ENCODE assay signal across 15 mouse cellular contexts in genomic region chr9:34961171-34961570, GRCm38 (mm10).
DNase-seq lines count a peak whose midpoint lies in the region; ATAC-seq and TF ChIP-seq lines count a peak whose summit lies in the region.
"Had no signal": no experiment of that assay in that cellular context is flagged by ENCODE, and none has a peak within 500 bp of the region (broad histone marks: within the 10 kb centered on the region; RNA-seq: fewer than 3 reads in every experiment).

No protein-coding gene starts in this region.

- WGBS in heart, embryonic 12.5 days = 71% methylated on average over 14 of the region's 14 CpGs
- WGBS in kidney, postnatal 0 days = 47% methylated on average over 14 of the region's 14 CpGs
- WGBS in neural tube, embryonic 13.5 days = 69% methylated on average over 14 of the region's 14 CpGs

- no peak overlapping the region for H3K9ac ChIP-seq in heart, embryonic 12.5 days
- H3K9ac ChIP-seq in kidney, postnatal 0 days (ENCODE audit: low read depth, low read length) = no peak overlapping the region
- H3K9ac ChIP-seq in neural tube, embryonic 13.5 days = no peak overlapping the region
- H3K9ac ChIP-seq: forebrain, embryonic 13.5 days; forebrain, postnatal 0 days had no signal

- no peaks in the 10 kb centered on the region for H3K9me3 ChIP-seq in heart, embryonic 12.5 days (replicated peaks)
- H3K9me3 ChIP-seq in kidney, postnatal 0 days (replicated peaks; ENCODE audit: low read length) = no peaks in the 10 kb centered on the region
- no peaks in the 10 kb centered on the region for H3K9me3 ChIP-seq in neural tube, embryonic 13.5 days
- H3K9me3 ChIP-seq: embryonic facial prominence, embryonic 10.5 days; forebrain, embryonic 13.5 days had no signal

- H3K36me3 ChIP-seq in heart, embryonic 12.5 days = no peaks in the 10 kb centered on the region
- no peaks in the 10 kb centered on the region for H3K36me3 ChIP-seq in kidney, postnatal 0 days (ENCODE audit: insufficient read depth, low read length)
- no peaks in the 10 kb centered on the region for H3K36me3 ChIP-seq in neural tube, embryonic 13.5 days
- H3K36me3 ChIP-seq: embryonic facial prominence, embryonic 10.5 days had no signal

- no peak for ATAC-seq in heart, embryonic 12.5 days (ENCODE audit: insufficient number of reproducible peaks, low FRiP score)
- no peak for ATAC-seq in kidney, postnatal 0 days (replicated peaks; ENCODE audit: low FRiP score, low read depth)
- no peak for ATAC-seq in neural tube, embryonic 13.5 days (ENCODE audit: low read depth)
- ATAC-seq: forebrain, embryonic 13.5 days; forebrain, postnatal 0 days; hindbrain, embryonic 16.5 days; inflammation-experienced regulatory T-cells, adult 6 months; intestine, postnatal 0 days had no signal

- H3K27me3 ChIP-seq in heart, embryonic 12.5 days (replicated peaks) = 0 out of 2 replicates have a peak, but pooled peaks cover 5% of the 10 kb centered on the region
- H3K27me3 ChIP-seq in kidney, postnatal 0 days (ENCODE audit: insufficient read depth, low read length) = no peaks in the 10 kb centered on the region
- H3K27me3 ChIP-seq in neural tube, embryonic 13.5 days = no peaks in the 10 kb centered on the region

- peak; percentile 92 for DNase-seq in heart, adult 11 months
- no peak for DNase-seq in kidney, postnatal 0 days (ENCODE audit: low spot score)
- DNase-seq in kidney, adult 18-20 months = no peak
- no peak for DNase-seq in neural tube, embryonic 10.5 days (ENCODE audit: extremely low spot score, low spot score)
- no peak for DNase-seq in frontal cortex, postnatal 25 days (ENCODE audit: low spot score in 2 of 2)
- DNase-seq: adrenal gland, adult 2 months; adrenal gland, postnatal 25 days; forebrain, postnatal 0 days had no signal

- no peaks in the 10 kb centered on the region for H3K4me1 ChIP-seq in heart, embryonic 12.5 days (replicated peaks)
- H3K4me1 ChIP-seq in kidney, postnatal 0 days (replicated peaks; ENCODE audit: insufficient read depth, low read length) = no peaks in the 10 kb centered on the region
- H3K4me1 ChIP-seq in neural tube, embryonic 13.5 days (replicated peaks) = peaks cover 49% of the 10 kb centered on the region

- H3K4me3 ChIP-seq in heart, embryonic 12.5 days = no peak overlapping the region
- H3K4me3 ChIP-seq in kidney, postnatal 0 days (replicated peaks; ENCODE audit: low read depth, low read length) = no peak overlapping the region
- no peak overlapping the region for H3K4me3 ChIP-seq in neural tube, embryonic 13.5 days
- H3K4me3 ChIP-seq: embryonic facial prominence, embryonic 10.5 days; forebrain, embryonic 13.5 days had no signal

- H3K27ac ChIP-seq in heart, embryonic 12.5 days (ENCODE audit: poor library complexity, severe bottlenecking) = no peak overlapping the region
- no peak overlapping the region for H3K27ac ChIP-seq in kidney, postnatal 0 days
- H3K27ac ChIP-seq in neural tube, embryonic 13.5 days (replicated peaks) = peak overlapping the region; percentile 54
- H3K27ac ChIP-seq: embryonic facial prominence, embryonic 10.5 days; forebrain, embryonic 13.5 days had no signal

- no peak overlapping the region for H3K4me2 ChIP-seq in heart, embryonic 12.5 days
- peak overlapping the region; percentile 11; the same call in 1 of the 2 replicates for H3K4me2 ChIP-seq in kidney, postnatal 0 days (ENCODE audit: low read length)
- no peak overlapping the region for H3K4me2 ChIP-seq in neural tube, embryonic 13.5 days
- H3K4me2 ChIP-seq: forebrain, embryonic 13.5 days had no signal

- TF ChIP-seq CTCF in kidney, postnatal 0 days (IDR thresholded peaks at IDR 0.05; ENCODE audit: low read depth) = no peak
